Mouse (Mus musculus) kidney, postnatal 0 days (tissue): ENCODE data around the gene Rps27. TPM values are rescaled to one million over a fixed set of nuclear protein-coding genes. Genes with fewer than 3 reads are reported as not detected.

ENCODE experiments used
- ATAC-seq: fragments of 200-750 bp; cut with Nextera tagmentation; replicated peaks from 2 replicates; pipeline ENCODE4 v1.8.0; 2017; ENCODE audit warnings: low read depth, moderate number of reproducible peaks, moderate TSS enrichment, moderate library complexity; ENCODE audit not compliant: low FRiP score
- DNase-seq: peaks from one replicate; pipeline ENCODE4 v3.0.0-alpha.2; 2016; ENCODE audit warnings: low spot score
- H3K27ac ChIP-seq: fragments of 300-500 bp; sonication (generic); 2 replicates; pipeline ENCODE4 v1.5.1; 2014; ENCODE audit warnings: mild to moderate bottlenecking
- H3K27me3 ChIP-seq: fragments of 300-500 bp; sonication (generic); 2 replicates; pipeline ENCODE4 v1.6.1; 2014; ENCODE audit warnings: low read length, mixed read lengths; ENCODE audit not compliant: insufficient read depth
- H3K36me3 ChIP-seq: fragments of 300-500 bp; sonication (generic); 2 replicates; pipeline ENCODE4 v1.6.1; 2014; ENCODE audit warnings: low read length, mixed read lengths; ENCODE audit not compliant: insufficient read depth
- H3K4me1 ChIP-seq: fragments of 300-500 bp; sonication (generic); replicated peaks from 2 replicates; pipeline ENCODE4 v1.6.1; 2014; ENCODE audit warnings: antibody characterized with exemption, low read length, mixed read lengths; ENCODE audit not compliant: insufficient read depth
- H3K4me2 ChIP-seq: fragments of 300-500 bp; sonication (generic); 2 replicates; pipeline ENCODE4 v1.6.1; 2014; ENCODE audit warnings: mild to moderate bottlenecking, low read length, moderate library complexity, mixed read lengths
- H3K4me3 ChIP-seq: fragments of 300-500 bp; sonication (generic); replicated peaks from 2 replicates; pipeline ENCODE4 v1.5.1; 2014; ENCODE audit warnings: low read depth, low read length
- H3K9ac ChIP-seq: fragments of 300-500 bp; sonication (generic); 2 replicates; pipeline ENCODE4 v1.6.1; 2014; ENCODE audit warnings: low read depth, low read length
- H3K9me3 ChIP-seq: fragments of 300-500 bp; sonication (generic); replicated peaks from 2 replicates; pipeline ENCODE4 v1.6.1; 2016; ENCODE audit warnings: low read length, inconsistent platforms, mixed read lengths
- CTCF ChIP-seq: IDR thresholded peaks from 2 replicates; pipeline ENCODE4 v1.5.1; 2016; ENCODE audit warnings: antibody characterized with exemption, low read depth, mild to moderate bottlenecking, moderate library complexity
- WGBS: fragments of 180-500 bp; shearing (Covaris S2); extraction: QIAGEN DNeasy Blood & Tissue Kit; methylation state at CpG from one replicate; pipeline ENCODE4 v1.1.7; 2014; 5-methylcytosine and 5-hydroxymethylcytosine counted together
- polyA plus RNA-seq: library from polyadenylated mRNA; unstranded; fragments of >200 nt; fragmentation: Nextera tagmentation; extraction: Ambion mirVana; gene quantifications from 2 replicates; pipeline ENCODE4 v1.2.1, GENCODE M21; 2015

The Rps27 gene
- polyA plus RNA-seq, 1 experiment from 2014 or later = 2,362 TPM

DNA sequence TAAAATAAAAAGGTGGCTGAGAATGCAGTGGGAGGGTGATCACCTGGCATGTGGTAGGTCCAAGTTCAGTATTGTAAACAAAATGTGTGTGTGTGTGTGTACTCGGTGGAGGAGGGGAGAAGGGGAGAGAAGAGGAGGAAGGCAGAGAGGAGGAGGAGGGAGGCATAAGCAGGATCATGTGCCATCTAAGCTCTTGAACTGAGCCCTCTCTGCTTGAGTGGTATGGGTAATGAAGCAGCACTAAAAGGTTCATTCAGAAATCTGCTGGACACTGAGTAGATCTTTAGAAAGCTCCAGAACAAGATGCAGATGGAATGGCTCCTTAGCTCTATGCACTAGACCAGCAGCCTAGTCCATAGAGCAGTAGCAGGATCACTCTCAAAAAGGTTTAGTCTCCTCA, 10.6 kb downstream of the Rps27 start:
- WGBS = 37% methylated on average over 1 of the region's 1 CpGs
- Histone ChIP-seq H3K27me3 (no peaks in the 10 kb centered on the region), H3K4me3 (no peak overlapping the region), H3K4me1 (no peaks in the 10 kb centered on the region), H3K9ac (no peak overlapping the region), H3K4me2 (no peak overlapping the region), H3K27ac (0 out of 2 replicates have a peak overlapping the region, but pooled peaks have one; percentile 8), H3K9me3 (no peaks in the 10 kb centered on the region), H3K36me3 (peaks cover 3% of the 10 kb centered on the region; the same call in 1 of the 2 replicates)
- ATAC-seq (peak; percentile 56; the same call in 1 of the 2 replicates), DNase-seq (no peak)
- TF ChIP-seq CTCF = no peak

GRCm38 (mm10) chr3:90197548-90197947, 15.9 kb downstream of the Rps27 start:
- ATAC-seq = no peak
- H3K4me1 ChIP-seq = no peaks in the 10 kb centered on the region
- no peaks in the 10 kb centered on the region for H3K9me3 ChIP-seq
- H3K4me2 ChIP-seq = no peak overlapping the region
- TF ChIP-seq CTCF = no peak
- WGBS = 77% methylated on average over 1 of the region's 1 CpGs
- no peak overlapping the region for H3K27ac ChIP-seq
- no peak for DNase-seq
- H3K27me3 ChIP-seq = no peaks in the 10 kb centered on the region
- H3K9ac ChIP-seq = no peak overlapping the region
- H3K36me3 ChIP-seq = no peaks in the 10 kb centered on the region
- H3K4me3 ChIP-seq = no peak overlapping the region

DNA sequence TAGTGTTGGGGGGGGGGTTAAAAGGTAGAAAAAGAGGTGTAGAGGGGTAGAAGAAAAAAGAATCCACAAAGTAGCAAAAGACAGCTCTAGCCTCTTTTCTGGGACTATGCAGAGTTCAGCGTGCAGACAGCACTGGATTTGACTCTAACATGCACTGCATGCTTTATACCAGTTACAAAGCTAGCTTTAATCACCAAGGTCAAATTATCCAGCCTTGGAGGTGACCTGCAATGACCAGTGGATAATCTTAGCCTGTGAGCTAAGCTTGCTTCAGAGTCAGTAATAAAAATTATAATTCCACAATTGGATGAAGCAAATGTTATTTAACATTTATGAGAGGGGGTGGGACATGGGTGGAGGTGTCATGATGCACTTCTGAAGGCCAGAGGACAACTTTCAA, 17.8 kb downstream of the Rps27 start:
- Histone ChIP-seq H3K9ac (no peak overlapping the region), H3K27ac (no peak overlapping the region), H3K27me3 (no peaks in the 10 kb centered on the region), H3K36me3 (no peaks in the 10 kb centered on the region), H3K4me1 (no peaks in the 10 kb centered on the region), H3K4me2 (no peak overlapping the region), H3K9me3 (no peaks in the 10 kb centered on the region), H3K4me3 (no peak overlapping the region)
- DNase-seq (no peak), ATAC-seq (no peak)
- 77% methylated on average over 1 of the region's 1 CpGs for WGBS
- TF ChIP-seq CTCF = no peak

DNA sequence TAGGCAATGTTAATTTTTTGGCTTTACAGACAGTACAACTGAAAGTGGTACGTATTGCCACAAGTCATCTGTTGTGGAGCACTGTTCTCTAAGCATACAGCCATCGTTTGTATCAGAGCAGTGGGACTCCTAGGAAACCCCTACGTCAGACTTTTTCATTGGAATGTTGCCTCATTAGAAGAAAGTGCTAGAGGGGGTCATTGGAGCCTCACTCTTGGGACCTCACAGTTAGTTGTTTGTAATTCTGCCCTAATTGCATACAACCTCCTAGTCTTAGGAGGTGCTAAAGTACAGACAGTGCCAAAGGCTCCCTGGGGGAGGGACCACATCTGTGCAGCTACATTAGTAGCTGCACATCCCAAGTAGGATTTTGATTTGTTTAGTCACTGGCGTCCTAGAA, 18.7 kb downstream of the Rps27 start:
- no peaks in the 10 kb centered on the region for H3K4me1 ChIP-seq
- H3K4me2 ChIP-seq = no peak overlapping the region
- no peaks in the 10 kb centered on the region for H3K9me3 ChIP-seq
- no peaks in the 10 kb centered on the region for H3K27me3 ChIP-seq
- DNase-seq (no peak), ATAC-seq (no peak)
- no peaks in the 10 kb centered on the region for H3K36me3 ChIP-seq
- 43% methylated on average over 4 of the region's 4 CpGs for WGBS
- H3K4me3 ChIP-seq = no peak overlapping the region
- no peak overlapping the region for H3K9ac ChIP-seq
- no peak overlapping the region for H3K27ac ChIP-seq
- TF ChIP-seq CTCF = no peak

GRCm38 (mm10) chr3:90190859-90191510, 22.5 kb downstream of the Rps27 start:
- Histone ChIP-seq H3K27ac (no peak overlapping the region), H3K4me1 (no peaks in the 10 kb centered on the region), H3K27me3 (no peaks in the 10 kb centered on the region), H3K9ac (no peak overlapping the region), H3K4me3 (no peak overlapping the region), H3K9me3 (no peaks in the 10 kb centered on the region), H3K36me3 (no peaks in the 10 kb centered on the region), H3K4me2 (no peak overlapping the region)
- WGBS = 74% methylated on average over 11 of the region's 11 CpGs
- ATAC-seq (no peak), DNase-seq (no peak)
- no peak for TF ChIP-seq CTCF

- Histone ChIP-seq H3K9me3 (no peaks in the 10 kb centered on the region), H3K4me1 (no peaks in the 10 kb centered on the region), H3K36me3 (no peaks in the 10 kb centered on the region), H3K4me2 (no peak overlapping the region), H3K27ac (no peak overlapping the region), H3K4me3 (no peak overlapping the region), H3K9ac (no peak overlapping the region), H3K27me3 (no peaks in the 10 kb centered on the region)
- DNase-seq (no peak), ATAC-seq (no peak)
- 76% methylated on average over 3 of the region's 3 CpGs for WGBS
- TF ChIP-seq CTCF = no peak
Observed at GRCm38 (mm10) chr3:90183581-90183980, 29.9 kb downstream of the Rps27 start.

DNA sequence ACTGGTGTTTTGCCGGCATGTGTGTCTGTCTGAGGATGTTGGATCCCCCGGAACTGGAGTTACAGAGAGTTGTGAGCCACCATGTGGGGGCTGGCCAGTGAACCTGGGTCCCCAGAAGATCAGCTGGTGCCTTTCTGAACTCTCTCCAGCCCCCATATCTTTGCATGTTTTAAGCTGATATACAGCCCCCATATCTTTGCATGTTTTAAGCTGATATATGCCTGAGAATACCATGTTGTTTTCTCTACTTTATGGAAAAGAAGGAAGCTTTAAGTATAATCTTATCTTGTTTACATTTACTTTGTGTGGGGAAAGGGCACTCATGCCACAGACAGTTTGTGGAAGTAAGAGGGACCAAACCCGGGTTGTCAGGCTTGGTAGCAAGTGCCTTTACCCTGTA, 33.9 kb downstream of the Rps27 start:
- no peak for ATAC-seq
- no peak for TF ChIP-seq CTCF
- 65% methylated on average over 3 of the region's 3 CpGs for WGBS

More for the DNA sequence above, 33.9 kb downstream of the Rps27 start:
- H3K9me3 ChIP-seq = no peaks in the 10 kb centered on the region
- no peaks in the 10 kb centered on the region for H3K27me3 ChIP-seq
- DNase-seq = no peak
- no peak overlapping the region for H3K4me3 ChIP-seq
- H3K4me2 ChIP-seq = no peak overlapping the region
- no peak overlapping the region for H3K9ac ChIP-seq
- H3K36me3 ChIP-seq = no peaks in the 10 kb centered on the region
- no peaks in the 10 kb centered on the region for H3K4me1 ChIP-seq
- H3K27ac ChIP-seq = no peak overlapping the region

Other genes with a start within 250 kb of the Rps27 start
- gene Hax1, start 214.9 kb downstream of the Rps27 start, polyA plus RNA-seq = 160 and 168 TPM in 2 replicates
- 166 and 177 TPM in 2 replicates for gene 4933434E20Rik, start 162.0 kb downstream of the Rps27 start, polyA plus RNA-seq
- 150 TPM in 2 replicates for gene Ubap2l, start 161.0 kb downstream of the Rps27 start, polyA plus RNA-seq
- gene Tpm3, start 141.0 kb downstream of the Rps27 start, polyA plus RNA-seq = 352 and 403 TPM in 2 replicates
- 0.08 and 0.12 TPM in 2 replicates for gene Nup210l, start 109.5 kb downstream of the Rps27 start, polyA plus RNA-seq
- gene Rab13, start within 50 bp of the Rps27 start, polyA plus RNA-seq = 34.0 and 36.7 TPM in 2 replicates
- 153 and 160 TPM in 2 replicates for gene Jtb, start 17.9 kb upstream of the Rps27 start, polyA plus RNA-seq
- gene Creb3l4, start 29.9 kb upstream of the Rps27 start, polyA plus RNA-seq = 4.0 and 5.1 TPM in 2 replicates
- gene Slc39a1, start 34.5 kb upstream of the Rps27 start, polyA plus RNA-seq = 130 TPM in 2 replicates
- 20.7 and 23.7 TPM in 2 replicates for gene Crtc2, start 40.5 kb upstream of the Rps27 start, polyA plus RNA-seq
- 2.2 TPM in 2 replicates for gene Dennd4b, start 51.5 kb upstream of the Rps27 start, polyA plus RNA-seq
- gene Gatad2b, start 79.5 kb upstream of the Rps27 start, polyA plus RNA-seq = 8.1 and 8.9 TPM in 2 replicates
- gene Slc27a3, start 176.3 kb upstream of the Rps27 start, polyA plus RNA-seq = 15.1 and 16.1 TPM in 2 replicates
- 17.0 and 17.9 TPM in 2 replicates for gene Ints3, start 220.0 kb upstream of the Rps27 start, polyA plus RNA-seq